Mouse (Mus musculus): ENCODE measurements around the gene Phyhipl. TPM values are rescaled to one million over a fixed set of nuclear protein-coding genes. Genes with fewer than 3 reads are reported as not detected.

The Phyhipl gene
- total RNA-seq, 2 experiments from 2014 or later = not detected

GRCm38 (mm10) chr10:70599925-70600305 is 55.9 kb downstream of the Phyhipl start:
- Histone ChIP-seq H3K27ac (no peak overlapping the region), H3K4me3 (peak overlapping the region; percentile 78)
- DNase-seq = no peak
- no peak for TF ChIP-seq CTCF (IDR thresholded peaks at IDR 0.05)
- intact Hi-C loops (cut with DNase I) = loop anchor here (5.0 kb wide), 1 partner anchor 212 kb away; no protein-coding TSS in a partner anchor

GRCm38 (mm10) chr10:70599126-70599924 is 56.4 kb downstream of the Phyhipl start:
- H3K27ac ChIP-seq = no peak overlapping the region
- intact Hi-C loops (cut with DNase I) = loop anchor here (5.0 kb wide), 1 partner anchor 213 kb away; no protein-coding TSS in a partner anchor
- peak overlapping the region; percentile 78 for H3K4me3 ChIP-seq
- TF ChIP-seq CTCF (IDR thresholded peaks at IDR 0.05) = no peak
- peak; percentile 44 for DNase-seq

GRCm38 (mm10) chr10:70598516-70599125 is 57.1 kb downstream of the Phyhipl start:
- intact Hi-C loops (cut with DNase I) = loop anchor here (5.0 kb wide), 1 partner anchor 214 kb away; no protein-coding TSS in a partner anchor
- Histone ChIP-seq H3K4me3 (peak overlapping the region; percentile 78), H3K27ac (no peak overlapping the region)
- TF ChIP-seq CTCF (IDR thresholded peaks at IDR 0.05) = no peak
- DNase-seq = peak; percentile 21

GRCm38 (mm10) chr10:70598081-70598515 is 57.7 kb downstream of the Phyhipl start:
- intact Hi-C loops (cut with DNase I) = loop anchor here (5.0 kb wide), 1 partner anchor 214 kb away; no protein-coding TSS in a partner anchor
- peak overlapping the region; percentile 78 for H3K4me3 ChIP-seq
- DNase-seq = no peak
- TF ChIP-seq CTCF (IDR thresholded peaks at IDR 0.05) = no peak
- no peak overlapping the region for H3K27ac ChIP-seq

DNA sequence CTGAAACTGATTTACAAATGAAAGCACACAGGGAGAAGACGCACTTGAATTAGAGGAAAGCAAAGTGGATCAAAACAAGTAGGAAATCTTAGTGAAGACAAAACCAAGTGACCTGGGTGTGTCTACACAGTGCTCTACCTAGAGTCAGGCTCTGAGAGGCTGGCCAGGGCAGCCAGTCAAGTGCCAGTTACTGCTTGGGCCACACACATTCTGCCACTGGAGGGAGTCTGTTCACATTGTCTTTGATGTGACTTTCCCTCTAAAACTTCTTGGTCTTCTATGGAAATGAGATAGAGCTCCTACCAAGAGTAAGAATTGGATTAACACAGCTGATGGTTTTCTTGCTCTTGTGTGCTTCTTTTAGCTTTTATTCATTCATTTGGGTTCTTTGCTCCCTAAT is 61.8 kb downstream of the Phyhipl start:
- no peak overlapping the region for H3K4me3 ChIP-seq
- DNase-seq = peak; percentile 20
- intact Hi-C loops (cut with DNase I) = no loop called here
- no peak overlapping the region for H3K27ac ChIP-seq
- peak; percentile 55 for TF ChIP-seq CTCF (IDR thresholded peaks at IDR 0.05)

- Histone ChIP-seq H3K4me3 (no peak overlapping the region), H3K27ac (no peak overlapping the region)
- no peak for DNase-seq
- intact Hi-C loops (cut with DNase I) = no loop called here
- TF ChIP-seq CTCF (IDR thresholded peaks at IDR 0.05) = no peak
These were observed 68.8 kb downstream of the Phyhipl start for GRCm38 (mm10) chr10:70586876-70587405.

DNA sequence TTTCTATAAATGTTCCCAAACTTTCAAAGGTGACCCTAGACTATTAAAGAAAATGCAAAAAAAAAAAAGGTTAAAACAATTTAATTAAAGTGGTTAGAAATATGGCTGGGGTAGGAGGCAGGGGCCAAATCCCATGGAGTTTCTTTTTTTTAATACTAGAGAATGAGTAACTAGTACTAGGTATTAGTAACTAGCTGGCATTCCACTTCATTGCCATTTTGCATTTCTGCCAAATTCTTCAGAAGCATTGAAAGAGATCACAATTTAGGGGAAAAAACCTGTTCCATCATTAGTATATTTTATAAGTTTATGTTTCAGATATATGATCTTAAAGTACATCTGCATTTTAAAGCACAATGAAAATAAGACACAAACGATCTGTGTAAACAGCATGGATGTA is 71.6 kb downstream of the Phyhipl start:
- intact Hi-C loops (cut with DNase I) = no loop called here
- H3K4me3 ChIP-seq = no peak overlapping the region
- DNase-seq = no peak
- H3K27ac ChIP-seq = no peak overlapping the region
- no peak for TF ChIP-seq CTCF (IDR thresholded peaks at IDR 0.05)

DNA sequence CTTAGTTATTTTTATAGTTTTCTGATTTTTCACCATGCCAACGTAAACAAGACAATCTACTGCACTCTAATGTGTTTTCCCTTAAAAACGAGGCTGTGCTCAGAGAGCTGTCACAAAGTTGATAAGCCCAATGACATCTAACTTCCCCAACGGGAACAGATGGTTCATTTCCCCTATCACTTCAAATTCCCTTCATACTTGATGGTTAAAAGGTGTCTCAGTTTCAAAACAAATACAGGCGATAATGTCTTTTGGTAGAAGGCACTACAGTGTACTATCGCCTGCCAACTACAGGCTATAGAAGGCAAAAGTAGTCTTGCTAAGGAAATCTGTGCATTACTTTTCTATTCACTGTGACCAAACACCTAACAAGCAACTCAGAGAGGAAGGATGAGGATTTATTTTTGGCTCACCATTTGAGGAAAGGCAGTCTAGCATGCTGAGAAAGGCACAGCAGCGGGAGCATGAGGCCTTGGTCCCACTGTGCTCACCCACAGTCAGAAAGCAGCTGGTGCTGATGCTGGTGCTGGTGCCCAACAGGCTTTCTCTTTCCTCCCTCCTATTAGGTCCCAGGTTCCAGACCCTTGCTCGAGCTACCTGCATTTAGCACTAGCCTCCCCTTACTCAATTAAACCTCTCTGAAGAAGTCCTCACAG is 74.1 kb downstream of the Phyhipl start:
- DNase-seq = no peak
- Histone ChIP-seq H3K27ac (no peak overlapping the region), H3K4me3 (no peak overlapping the region)
- intact Hi-C loops (cut with DNase I) = no loop called here
- no peak for TF ChIP-seq CTCF (IDR thresholded peaks at IDR 0.05)

- intact Hi-C loops (cut with DNase I) = loop anchor here (1.0 kb wide), 2 partner anchors 195 to 245 kb away; no protein-coding TSS in a partner anchor
- Histone ChIP-seq H3K27ac (no peak overlapping the region), H3K4me3 (no peak overlapping the region)
- peak; percentile 71 for DNase-seq
- TF ChIP-seq CTCF (IDR thresholded peaks at IDR 0.05) = peak; percentile 87
These were observed 92.1 kb downstream of the Phyhipl start for GRCm38 (mm10) chr10:70563636-70564035.

DNA sequence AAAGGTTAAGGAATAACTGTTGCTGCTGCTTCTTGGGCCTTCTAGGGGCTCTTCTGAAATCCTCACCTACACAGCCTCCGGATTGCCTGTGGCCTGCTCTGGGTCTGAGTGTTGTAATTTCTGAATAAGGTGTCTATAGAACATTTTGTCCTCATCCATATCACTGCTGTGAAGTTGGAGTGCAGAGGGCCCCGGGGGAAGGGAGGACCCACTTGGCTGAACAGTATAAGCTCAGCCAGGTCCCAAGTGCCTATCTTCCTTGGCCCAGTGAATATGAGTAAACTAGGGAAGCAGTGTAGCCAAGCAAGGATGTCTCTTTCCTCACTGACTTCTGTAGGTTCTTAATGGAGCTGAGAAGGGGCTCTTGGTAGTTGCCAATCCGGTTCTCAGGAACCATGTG is 103.2 kb downstream of the Phyhipl start:
- DNase-seq = peak; percentile 41
- no peak overlapping the region for H3K27ac ChIP-seq
- intact Hi-C loops (cut with DNase I) = no loop called here
- no peak overlapping the region for H3K4me3 ChIP-seq
- no peak for TF ChIP-seq CTCF (IDR thresholded peaks at IDR 0.05)

- no peak overlapping the region for H3K4me3 ChIP-seq
- no peak overlapping the region for H3K27ac ChIP-seq
- DNase-seq = no peak
- intact Hi-C loops (cut with DNase I) = loop anchor here (5.0 kb wide), 1 partner anchor 101 kb away; the partner anchor contains the start of gene Fam13c
- TF ChIP-seq CTCF (IDR thresholded peaks at IDR 0.05) = no peak
These were observed 112.9 kb downstream of the Phyhipl start for GRCm38 (mm10) chr10:70542857-70543256.

DNA sequence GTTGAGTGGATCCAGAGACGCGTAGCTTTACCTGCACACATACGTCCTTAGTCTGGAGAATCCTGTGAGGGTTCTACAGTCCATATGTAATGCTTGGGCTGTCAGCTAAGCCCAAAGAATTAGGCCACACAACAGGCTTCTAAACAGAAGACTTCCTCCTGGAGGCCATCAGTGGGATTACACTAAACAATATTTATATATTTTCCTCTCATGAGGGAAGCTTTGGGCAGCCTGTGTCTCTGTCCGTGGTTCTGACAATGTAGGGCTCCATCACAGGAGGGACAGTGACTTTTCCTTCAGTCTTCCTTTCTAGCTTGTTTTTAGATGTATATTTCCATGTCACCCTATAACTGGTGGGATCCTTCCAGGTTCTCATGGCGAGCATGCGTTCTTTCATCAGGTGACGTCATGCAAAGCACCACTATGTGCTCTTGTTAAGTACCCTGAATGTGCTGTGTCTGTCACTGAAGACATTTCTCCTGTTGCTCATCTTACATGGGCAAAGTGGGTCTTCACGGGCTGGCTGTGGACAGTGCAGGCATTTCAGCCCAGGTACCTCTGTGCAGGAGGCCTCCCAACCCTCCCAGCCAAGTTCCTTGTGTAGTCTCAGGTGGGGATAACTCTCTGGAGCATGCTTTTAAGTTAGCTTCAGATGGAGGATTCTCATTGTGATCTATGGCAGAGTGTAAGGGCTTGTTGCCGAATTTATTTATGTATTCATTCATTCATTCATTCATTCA is 115.1 kb downstream of the Phyhipl start:
- Histone ChIP-seq H3K27ac (no peak overlapping the region), H3K4me3 (no peak overlapping the region)
- intact Hi-C loops (cut with DNase I) = loop anchor here (5.0 kb wide), 1 partner anchor 98 kb away; the partner anchor contains the start of gene Fam13c
- TF ChIP-seq CTCF (IDR thresholded peaks at IDR 0.05) = peak; percentile 52; the same call in 1 of the 2 replicates
- no peak for DNase-seq
